Mouse (Mus musculus): ENCODE results near the gene Tmem117. TPM values are rescaled to one million over a fixed set of nuclear protein-coding genes. Genes with fewer than 3 reads are reported as not detected.

The Tmem117 gene
- total RNA-seq, 2 experiments from 2014 or later: 7.5 to 9.8 TPM

DNA sequence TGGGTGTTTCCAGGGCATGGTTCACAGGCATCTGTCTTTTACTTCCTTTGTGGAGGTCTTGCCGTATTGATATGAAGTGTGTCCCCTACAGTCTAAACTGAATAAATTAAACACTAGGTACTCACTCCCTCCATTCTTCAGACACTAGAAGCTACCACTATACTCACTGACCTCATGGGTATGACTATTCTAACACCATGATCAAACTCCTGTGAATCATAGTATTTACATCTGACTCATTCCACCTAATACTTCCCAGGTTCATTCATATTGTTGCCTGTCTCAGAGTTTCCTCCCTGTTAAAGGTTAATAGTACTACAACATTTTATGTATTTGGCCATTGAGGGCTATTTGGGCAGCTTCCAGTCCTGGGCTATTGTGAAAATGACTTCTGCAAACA is 274.2 kb downstream of the Tmem117 start:
- DNase-seq: no peak

GRCm38 (mm10) chr15:94904672-94905407 is 275.8 kb downstream of the Tmem117 start:
- DNase-seq: no peak

GRCm38 (mm10) chr15:94921672-94922071 is 292.6 kb downstream of the Tmem117 start:
- DNase-seq: no peak

- DNase-seq: no peak
Observed at GRCm38 (mm10) chr15:94927986-94928385, 299.0 kb downstream of the Tmem117 start.

DNA sequence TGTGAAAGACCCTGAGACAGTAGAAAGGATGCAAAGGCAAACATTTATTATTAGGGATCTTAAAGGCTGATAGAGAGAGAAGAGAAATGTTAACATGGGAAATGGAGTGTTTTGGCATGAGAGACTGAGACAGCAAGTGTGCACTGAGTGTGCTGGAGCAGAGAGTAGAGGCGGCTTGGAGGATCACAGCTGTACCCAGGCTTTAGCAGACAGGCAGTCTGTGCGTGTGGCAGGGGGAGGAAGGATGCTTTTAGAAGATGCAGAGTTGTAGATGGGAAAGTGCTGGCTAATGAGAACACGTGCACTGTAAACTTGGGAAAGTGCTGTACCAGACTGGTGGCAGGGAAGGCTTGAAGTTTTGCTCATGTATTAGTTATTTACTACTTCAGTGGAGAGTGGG is 301.7 kb downstream of the Tmem117 start:
- DNase-seq: peak in 1 of 2 experiments; percentile 10

DNA sequence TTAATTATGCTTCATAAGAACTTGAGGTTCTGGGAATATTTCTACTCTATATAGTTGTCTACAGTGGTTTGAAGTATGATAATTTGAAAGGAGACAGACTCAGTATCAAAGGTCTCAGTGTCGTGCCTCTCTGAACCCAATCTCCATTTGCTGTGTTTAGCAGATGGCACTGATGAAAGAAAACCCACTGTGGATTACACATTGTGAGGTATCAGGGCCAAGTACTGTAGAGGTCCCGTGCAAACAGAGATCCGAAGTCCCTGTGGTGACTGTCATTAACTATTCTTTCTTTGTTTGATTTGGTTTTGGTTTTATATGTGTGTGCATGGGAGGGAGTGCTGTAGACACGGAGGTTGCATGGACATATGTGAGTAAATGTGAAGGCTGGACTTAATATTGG is 304.0 kb downstream of the Tmem117 start:
- no peak for DNase-seq

DNA sequence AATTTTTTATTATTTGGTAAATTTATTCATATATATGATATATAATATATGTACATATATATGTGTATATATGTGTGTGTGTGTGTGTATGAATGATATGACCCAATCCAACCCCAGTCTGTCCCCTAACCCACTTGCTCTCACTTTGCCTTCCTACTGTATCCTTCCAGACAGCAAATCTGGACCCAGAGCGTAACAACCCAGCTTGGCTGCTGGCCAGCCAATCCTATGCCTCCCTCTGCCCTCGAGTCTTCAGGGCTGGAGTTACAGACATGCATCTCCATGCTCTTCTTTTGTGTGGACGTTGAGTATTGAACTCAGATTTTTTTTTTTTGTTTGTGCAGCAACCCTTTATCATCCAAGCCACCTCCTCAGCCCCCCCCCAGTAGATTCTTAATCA is 304.4 kb downstream of the Tmem117 start:
- DNase-seq: no peak

- no peak for DNase-seq
Observed at GRCm38 (mm10) chr15:94941954-94942353, 312.9 kb downstream of the Tmem117 start.

GRCm38 (mm10) chr15:94942465-94942864 is 313.4 kb downstream of the Tmem117 start:
- no peak for DNase-seq

GRCm38 (mm10) chr15:94943891-94944290 is 314.9 kb downstream of the Tmem117 start:
- no peak for DNase-seq

GRCm38 (mm10) chr15:94951382-94952048 is 322.5 kb downstream of the Tmem117 start:
- no peak for DNase-seq

DNA sequence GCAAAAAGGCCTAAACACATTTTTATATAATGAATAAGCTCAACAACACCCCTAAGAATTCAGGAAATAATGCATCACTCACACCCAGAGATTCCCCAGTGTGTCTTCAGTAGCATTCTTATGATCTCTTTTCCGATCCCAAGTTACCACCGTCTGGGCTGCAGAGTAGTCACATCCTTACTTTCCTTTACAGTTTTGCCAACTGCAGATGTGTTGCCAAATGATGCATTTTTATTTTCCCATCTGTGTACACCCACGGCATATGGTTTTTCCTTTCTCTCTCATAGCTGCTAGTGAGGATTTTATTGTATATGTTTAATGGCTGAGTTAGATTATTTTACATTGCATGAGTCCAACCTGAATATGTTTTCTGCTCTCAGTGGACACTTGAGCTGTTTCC is 327.7 kb downstream of the Tmem117 start:
- no peak for DNase-seq

DNA sequence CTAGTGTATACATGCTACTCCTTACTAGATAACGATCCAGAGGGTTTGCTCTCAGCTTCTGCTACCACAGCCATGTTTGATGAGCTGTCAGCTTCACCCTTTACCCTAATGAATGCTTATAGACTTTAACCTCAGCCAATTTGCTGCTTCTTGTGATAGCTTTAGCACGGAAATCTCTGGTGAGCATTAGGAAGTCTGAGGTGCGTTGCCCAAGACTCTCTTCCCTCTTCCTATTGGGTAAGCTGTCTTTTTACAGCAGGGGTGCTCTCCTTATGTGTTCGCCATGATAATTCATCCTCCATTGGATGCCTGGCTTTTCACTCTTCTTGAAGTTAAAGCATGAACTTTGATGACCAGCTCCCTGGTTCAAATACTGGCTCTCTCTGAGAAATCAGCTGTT is 328.2 kb downstream of the Tmem117 start:
- DNase-seq: no peak

- no peak for DNase-seq
Observed at GRCm38 (mm10) chr15:94967004-94967403, 338.0 kb downstream of the Tmem117 start.

GRCm38 (mm10) chr15:94968403-94969180 is 339.6 kb downstream of the Tmem117 start:
- DNase-seq: no peak

GRCm38 (mm10) chr15:94981798-94982197 is 352.8 kb downstream of the Tmem117 start:
- no peak for DNase-seq

- DNase-seq: no peak
Observed at GRCm38 (mm10) chr15:94995352-94995751, 366.3 kb downstream of the Tmem117 start.

DNA sequence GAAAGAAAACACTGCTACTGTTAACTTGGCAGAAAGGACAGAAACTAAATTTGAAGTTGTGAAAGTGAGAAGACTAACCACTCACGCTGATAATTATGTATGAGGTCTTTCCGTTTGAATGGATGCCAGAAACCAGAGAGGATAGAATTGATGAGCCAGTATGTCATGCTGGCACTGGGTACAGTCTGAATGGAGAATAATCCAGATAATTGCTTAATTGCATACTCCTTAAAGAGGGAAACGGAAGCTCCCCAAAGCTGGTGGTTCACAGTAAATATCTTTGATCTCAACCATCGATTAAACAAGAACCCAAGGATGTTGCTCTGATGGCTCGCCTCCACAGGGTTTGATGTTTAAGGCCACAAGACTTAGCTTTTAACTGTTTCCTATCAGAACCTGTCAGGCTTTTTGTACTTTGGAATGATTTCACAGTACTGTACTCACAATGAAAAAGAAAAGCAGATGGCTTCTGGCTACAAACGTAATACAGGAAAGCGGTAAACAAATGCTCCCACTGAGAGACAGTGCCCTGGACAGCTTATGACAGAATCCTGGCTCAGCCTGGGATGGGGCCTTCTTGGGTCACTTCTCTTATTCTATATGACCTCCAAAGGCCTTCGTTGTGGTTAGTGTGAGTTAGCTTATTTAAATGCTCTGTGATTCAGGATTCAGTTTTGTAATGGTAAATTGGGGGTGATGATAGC is 376.2 kb downstream of the Tmem117 start:
- DNase-seq: peak in 1 of 2 experiments; percentile 19

DNA sequence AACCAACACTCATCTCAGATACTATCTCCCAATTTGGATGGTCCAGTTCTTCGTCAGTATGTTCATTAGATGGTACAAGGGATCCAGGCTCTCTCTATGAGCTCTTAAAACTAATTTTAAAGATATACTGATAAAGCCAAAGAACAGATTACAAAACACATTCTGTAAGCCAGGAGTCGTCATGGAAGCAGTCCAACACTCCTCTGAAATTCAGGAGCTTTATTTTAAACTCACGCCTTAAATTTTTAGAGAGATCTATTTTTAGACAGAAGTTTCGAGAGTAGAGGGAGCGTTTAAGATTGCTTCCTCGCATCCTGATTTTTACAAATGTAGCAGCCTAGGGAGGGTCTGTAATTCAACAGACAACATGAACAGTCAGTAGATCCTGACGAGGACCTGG is 393.2 kb downstream of the Tmem117 start:
- DNase-seq: no peak

DNA sequence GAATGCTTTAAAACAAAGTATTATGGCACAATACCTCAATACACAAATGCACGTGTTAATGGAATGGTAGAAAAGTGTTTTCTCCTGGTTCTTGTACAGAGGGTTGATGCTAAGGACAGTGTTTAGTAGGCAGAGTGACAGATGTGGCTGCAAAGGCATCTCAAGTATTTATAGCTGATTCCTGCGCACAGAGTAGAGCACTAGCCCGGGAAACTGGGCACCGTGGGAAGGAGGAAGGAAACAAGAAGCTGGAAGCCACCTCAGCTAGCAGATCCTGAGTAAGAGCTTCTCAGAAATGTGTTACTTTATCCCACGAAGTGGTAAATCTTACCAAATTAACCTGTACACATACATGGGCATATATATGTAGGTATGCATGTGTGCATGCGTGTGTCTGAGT is 395.4 kb downstream of the Tmem117 start:
- no peak for DNase-seq

- no peak for DNase-seq
Observed at GRCm38 (mm10) chr15:95028862-95029486, 399.9 kb downstream of the Tmem117 start.

- DNase-seq: no peak
Observed at GRCm38 (mm10) chr15:95029487-95029875, 400.4 kb downstream of the Tmem117 start.
